Mouse (Mus musculus): ENCODE results near the gene Sohlh1. TPM values are rescaled to one million over a fixed set of nuclear protein-coding genes. Genes with fewer than 3 reads are reported as not detected.

Gene Sohlh1
- polyA plus RNA-seq (2021; fragmentation: Nextera tagmentation) = 0.10 TPM in 1 of 2 replicates, not detected in the other
- long read RNA-seq, experiment 1 = 0 reads
- long read RNA-seq, experiment 2 = 0 reads

DNA sequence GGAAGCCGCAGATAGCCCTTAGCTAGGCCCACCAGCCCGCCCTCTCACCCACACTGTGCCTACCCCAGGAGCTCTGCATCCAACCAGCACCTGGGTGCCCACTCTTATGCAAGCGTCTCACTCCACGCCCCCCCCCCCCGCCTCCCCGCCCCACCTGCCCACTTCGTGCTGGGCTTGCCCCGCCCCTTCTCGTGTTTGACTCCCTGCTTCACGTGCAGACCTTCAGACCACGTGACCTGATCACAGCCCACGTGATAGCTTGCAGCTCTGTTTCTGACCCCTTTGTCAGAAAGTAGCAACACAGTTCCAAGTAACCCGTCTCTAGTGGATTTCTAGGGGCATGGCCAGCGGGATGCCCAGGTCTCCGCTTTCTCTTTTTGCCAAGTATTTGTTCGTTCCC is at the start of gene Sohlh1:
Gene Sohlh1 (minus strand): TSS at position 23 of the 400 bp plus-strand sequence.

DNA sequence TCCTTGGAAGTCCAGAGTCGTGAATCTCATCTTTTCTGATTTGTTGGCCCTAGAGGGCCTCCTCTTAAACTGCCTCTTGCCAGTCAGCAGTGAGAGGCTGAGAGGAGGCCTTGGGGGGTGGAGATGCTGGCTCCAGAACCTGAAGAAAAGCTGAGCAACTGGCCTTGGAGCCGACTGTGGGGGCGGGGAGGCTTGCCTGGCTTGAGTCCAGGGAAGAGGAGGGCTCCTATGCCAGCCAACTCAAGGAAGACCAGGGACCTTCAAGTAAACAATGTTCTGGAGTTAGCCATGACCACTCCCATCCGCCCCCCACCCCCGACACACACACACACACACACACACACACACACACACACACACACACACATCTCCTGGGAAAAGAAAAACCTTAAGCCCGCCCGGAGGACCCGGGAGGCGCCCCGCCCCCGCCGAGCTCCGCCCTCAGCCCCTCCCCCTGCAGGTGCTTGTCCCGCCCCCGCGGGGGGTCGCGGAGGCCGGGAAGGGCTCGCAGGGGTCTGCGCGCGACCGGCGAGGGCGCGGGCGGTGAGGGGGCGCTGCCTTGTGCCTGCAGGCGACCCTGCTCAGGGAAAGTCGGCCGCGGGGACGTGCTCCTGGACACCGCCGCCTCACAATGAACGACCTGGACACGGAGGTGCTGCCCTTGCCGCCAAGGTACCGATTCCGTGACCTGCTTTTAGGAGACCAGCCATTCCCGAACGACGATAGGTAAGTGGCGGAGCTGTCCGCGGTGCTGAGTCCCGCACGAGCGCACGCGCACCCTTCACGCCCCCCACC is 16.5 kb upstream of the Sohlh1 start, which contains the start of gene Kcnt1:
Gene Kcnt1 (plus strand): TSS at position 398 of the 795 bp plus-strand sequence.

DNA sequence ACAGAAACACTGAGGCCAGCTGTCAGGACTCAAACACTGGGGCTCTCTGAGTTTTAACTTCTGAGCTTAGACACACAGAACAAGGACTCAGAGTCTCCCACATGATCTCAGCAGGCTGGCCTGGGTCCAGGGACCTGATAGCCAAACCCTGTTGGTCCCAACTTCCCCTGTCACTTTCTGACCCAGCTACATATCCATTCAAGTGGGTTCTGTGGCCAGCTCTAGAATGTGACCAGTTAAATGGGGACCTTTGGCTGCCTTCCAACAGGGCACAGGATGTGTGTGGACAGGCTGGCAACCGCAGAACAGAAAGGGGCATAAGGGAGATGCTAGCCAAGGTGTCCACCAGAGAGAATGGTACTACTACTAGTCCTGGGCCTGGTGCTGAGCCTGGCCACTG is 24.2 kb downstream of the Sohlh1 start, which contains the start of gene Lcn9:
Gene Lcn9 (plus strand): TSS at position 348 of the 400 bp plus-strand sequence.

DNA sequence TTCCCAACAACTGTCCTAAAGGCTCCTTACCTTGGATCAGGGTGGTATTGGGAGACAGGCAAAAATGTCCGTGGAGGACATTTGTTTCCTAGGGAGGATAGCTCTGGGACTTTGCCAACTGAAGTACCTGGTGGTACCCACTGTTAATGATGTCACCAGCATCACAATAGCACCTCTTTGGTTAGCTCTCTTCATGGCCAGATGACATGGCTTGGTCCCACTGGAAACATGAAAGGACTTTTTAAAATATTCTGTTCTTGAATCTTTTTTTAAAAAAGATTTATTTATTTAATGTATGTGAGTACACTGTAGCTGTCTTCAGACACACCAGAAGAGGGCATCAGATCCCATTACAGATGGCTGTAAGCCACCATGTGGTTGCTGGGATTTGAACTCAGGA is 31.3 kb downstream of the Sohlh1 start, which contains the start of gene Glt6d1:
Gene Glt6d1 (minus strand): TSS at position 101 of the 400 bp plus-strand sequence.

Other genes starting within 250 kb of the Sohlh1 start
- 58.2 and 69.1 TPM in 2 replicates for gene Rabl6, start 238.7 kb downstream of the Sohlh1 start, polyA plus RNA-seq (2021; fragmentation: Nextera tagmentation)
- gene Ccdc183, start 229.6 kb downstream of the Sohlh1 start, polyA plus RNA-seq (2021; fragmentation: Nextera tagmentation) = 0.83 and 1.1 TPM in 2 replicates
- gene Tmem141, start 225.2 kb downstream of the Sohlh1 start, polyA plus RNA-seq (2021; fragmentation: Nextera tagmentation) = 44.7 and 48.2 TPM in 2 replicates
- gene Fcna, start 219.2 kb downstream of the Sohlh1 start, polyA plus RNA-seq (2021; fragmentation: Nextera tagmentation) = 0.33 and 0.40 TPM in 2 replicates
- gene Lcn8, start 194.1 kb downstream of the Sohlh1 start, polyA plus RNA-seq (2021; fragmentation: Nextera tagmentation) = not detected in 2 replicates
- not detected in 2 replicates for gene Lcn5, start 189.3 kb downstream of the Sohlh1 start, polyA plus RNA-seq (2021; fragmentation: Nextera tagmentation)
- not detected in 2 replicates for gene Lcn6, start 170.5 kb downstream of the Sohlh1 start, polyA plus RNA-seq (2021; fragmentation: Nextera tagmentation)
- not detected in 2 replicates for gene Lcn10, start 164.5 kb downstream of the Sohlh1 start, polyA plus RNA-seq (2021; fragmentation: Nextera tagmentation)
- not detected in 2 replicates for gene Obp2a, start 147.2 kb downstream of the Sohlh1 start, polyA plus RNA-seq (2021; fragmentation: Nextera tagmentation)
- 212 and 245 TPM in 2 replicates for gene Bmyc, start 140.5 kb downstream of the Sohlh1 start, polyA plus RNA-seq (2021; fragmentation: Nextera tagmentation)
- gene Obp2b, start 110.2 kb downstream of the Sohlh1 start, polyA plus RNA-seq (2021; fragmentation: Nextera tagmentation) = not detected in 2 replicates
- not detected in 2 replicates for gene Lcn3, start 81.7 kb downstream of the Sohlh1 start, polyA plus RNA-seq (2021; fragmentation: Nextera tagmentation)
- not detected in 2 replicates for gene Lcn11, start 70.2 kb downstream of the Sohlh1 start, polyA plus RNA-seq (2021; fragmentation: Nextera tagmentation)
- not detected in 2 replicates for gene Gm13539, start 65.0 kb downstream of the Sohlh1 start, polyA plus RNA-seq (2021; fragmentation: Nextera tagmentation)
- gene Glt6d1, start 31.4 kb downstream of the Sohlh1 start, polyA plus RNA-seq (2021; fragmentation: Nextera tagmentation) = not detected in 2 replicates
- gene Lcn9, start 24.1 kb downstream of the Sohlh1 start, polyA plus RNA-seq (2021; fragmentation: Nextera tagmentation) = not detected in 2 replicates
- 6.0 and 6.2 TPM in 2 replicates for gene Kcnt1, start 16.5 kb upstream of the Sohlh1 start, polyA plus RNA-seq (2021; fragmentation: Nextera tagmentation)
- 7.7 and 11.1 TPM in 2 replicates for gene Camsap1, start 136.0 kb upstream of the Sohlh1 start, polyA plus RNA-seq (2021; fragmentation: Nextera tagmentation)
- 21.4 and 21.9 TPM in 2 replicates for gene Ubac1, start 174.5 kb upstream of the Sohlh1 start, polyA plus RNA-seq (2021; fragmentation: Nextera tagmentation)